Mouse (Mus musculus) liver, embryonic 16.5 days (tissue): ENCODE measurements around the gene Iqce. TPM values are rescaled to one million over a fixed set of nuclear protein-coding genes. Genes with fewer than 3 reads are reported as not detected.

ENCODE experiments used
- ATAC-seq: fragments of 200-750 bp; cut with Nextera tagmentation; 2 replicates; pipeline ENCODE4 v1.8.0; 2017; ENCODE audit warnings: low read depth, mild to moderate bottlenecking, moderate number of reproducible peaks, moderate library complexity
- H3K27ac ChIP-seq: fragments of 300-500 bp; sonication (generic); 2 replicates; pipeline ENCODE4 v1.5.1; 2014; ENCODE audit warnings: mild to moderate bottlenecking, low read length
- H3K27me3 ChIP-seq: fragments of 300-500 bp; sonication (generic); 2 replicates; pipeline ENCODE4 v1.6.1; 2014; ENCODE audit warnings: low read depth, low read length, mixed read lengths; ENCODE audit not compliant: control insufficient read depth, insufficient read depth
- H3K36me3 ChIP-seq: fragments of 300-500 bp; sonication (generic); 2 replicates; pipeline ENCODE4 v1.6.1; 2014; ENCODE audit warnings: mild to moderate bottlenecking; ENCODE audit not compliant: control insufficient read depth, insufficient read depth
- H3K4me1 ChIP-seq: fragments of 300-500 bp; sonication (generic); 2 replicates; pipeline ENCODE4 v1.6.1; 2014; ENCODE audit warnings: low read depth, low read length, mixed read lengths; ENCODE audit not compliant: control insufficient read depth
- H3K4me2 ChIP-seq: fragments of 300-500 bp; sonication (generic); 2 replicates; pipeline ENCODE4 v1.6.1; 2014; ENCODE audit warnings: low read depth, low read length, mixed read lengths
- H3K4me3 ChIP-seq: fragments of 300-500 bp; sonication (generic); 2 replicates; pipeline ENCODE4 v1.5.1; 2014; ENCODE audit warnings: low read depth, mild to moderate bottlenecking, low read length
- H3K9ac ChIP-seq: fragments of 300-500 bp; sonication (generic); 2 replicates; pipeline ENCODE4 v1.6.1; 2014; ENCODE audit warnings: low read depth, low read length
- H3K9me3 ChIP-seq: fragments of 300-500 bp; sonication (generic); replicated peaks from 2 replicates; pipeline ENCODE4 v1.6.1; 2016; ENCODE audit warnings: low read length; ENCODE audit not compliant: control insufficient read depth
- WGBS: fragments of 180-500 bp; shearing (Covaris S2); extraction: QIAGEN DNeasy Blood & Tissue Kit; methylation state at CpG from one replicate; pipeline ENCODE4 v1.1.7; 2014; ENCODE audit not compliant: insufficient replicate concordance; 5-methylcytosine and 5-hydroxymethylcytosine counted together
- polyA plus RNA-seq: library from polyadenylated mRNA; unstranded; fragments of >200 nt; fragmentation: Nextera tagmentation; extraction: Ambion mirVana; gene quantifications from 2 replicates; pipeline ENCODE4 v1.2.1, GENCODE M21; 2015

Gene Iqce
- polyA plus RNA-seq, 1 experiment from 2014 or later, result 5.2 TPM

- ATAC-seq, result no peak
- peaks cover 20% of the 10 kb centered on the region for H3K36me3 ChIP-seq
- H3K4me1 ChIP-seq, result peaks cover 3% of the 10 kb centered on the region
- 71% methylated on average over 9 of the region's 9 CpGs for WGBS
- H3K4me3 ChIP-seq, result no peak overlapping the region
- no peaks in the 10 kb centered on the region for H3K9me3 ChIP-seq
- H3K27ac ChIP-seq, result no peak overlapping the region
- H3K4me2 ChIP-seq, result no peak overlapping the region
- H3K27me3 ChIP-seq, result no peaks in the 10 kb centered on the region
- no peak overlapping the region for H3K9ac ChIP-seq
Measured at GRCm38 (mm10) chr5:140628995-140629394, 73.2 kb downstream of the Iqce start.

GRCm38 (mm10) chr5:140627580-140627979, 74.6 kb downstream of the Iqce start:
- no peak for ATAC-seq
- Histone ChIP-seq H3K27ac (no peak overlapping the region), H3K9ac (no peak overlapping the region), H3K4me3 (no peak overlapping the region), H3K4me1 (peaks cover 3% of the 10 kb centered on the region), H3K9me3 (no peaks in the 10 kb centered on the region), H3K27me3 (no peaks in the 10 kb centered on the region), H3K36me3 (peaks cover 20% of the 10 kb centered on the region), H3K4me2 (no peak overlapping the region)
- WGBS, result 73% methylated on average over 5 of the region's 5 CpGs

GRCm38 (mm10) chr5:140624961-140625360, 77.2 kb downstream of the Iqce start:
- peaks cover 3% of the 10 kb centered on the region for H3K4me1 ChIP-seq
- no peak overlapping the region for H3K9ac ChIP-seq
- H3K27me3 ChIP-seq, result no peaks in the 10 kb centered on the region
- WGBS, result 85% methylated on average over 13 of the region's 13 CpGs
- H3K27ac ChIP-seq, result no peak overlapping the region
- no peaks in the 10 kb centered on the region for H3K9me3 ChIP-seq
- no peak overlapping the region for H3K4me2 ChIP-seq
- no peak for ATAC-seq
- no peak overlapping the region for H3K4me3 ChIP-seq
- H3K36me3 ChIP-seq, result peaks cover 20% of the 10 kb centered on the region

GRCm38 (mm10) chr5:140624238-140624637, 77.9 kb downstream of the Iqce start:
- no peak overlapping the region for H3K9ac ChIP-seq
- H3K4me3 ChIP-seq, result no peak overlapping the region
- H3K4me2 ChIP-seq, result no peak overlapping the region
- no peaks in the 10 kb centered on the region for H3K27me3 ChIP-seq
- 73% methylated on average over 5 of the region's 5 CpGs for WGBS
- peaks cover 3% of the 10 kb centered on the region for H3K4me1 ChIP-seq
- H3K27ac ChIP-seq, result no peak overlapping the region
- H3K9me3 ChIP-seq, result no peaks in the 10 kb centered on the region
- peaks cover 20% of the 10 kb centered on the region for H3K36me3 ChIP-seq
- ATAC-seq, result no peak

GRCm38 (mm10) chr5:140623791-140624190, 78.4 kb downstream of the Iqce start:
- no peak overlapping the region for H3K27ac ChIP-seq
- peaks cover 18% of the 10 kb centered on the region for H3K36me3 ChIP-seq
- no peaks in the 10 kb centered on the region for H3K9me3 ChIP-seq
- no peak for ATAC-seq
- H3K9ac ChIP-seq, result no peak overlapping the region
- peaks cover 3% of the 10 kb centered on the region for H3K4me1 ChIP-seq
- no peaks in the 10 kb centered on the region for H3K27me3 ChIP-seq
- no peak overlapping the region for H3K4me2 ChIP-seq
- WGBS, result 45% methylated on average over 4 of the region's 4 CpGs
- no peak overlapping the region for H3K4me3 ChIP-seq

- WGBS, result 82% methylated on average over 23 of the region's 23 CpGs
- no peak for ATAC-seq
- H3K27ac ChIP-seq, result no peak overlapping the region
- no peak overlapping the region for H3K4me2 ChIP-seq
- H3K36me3 ChIP-seq, result peaks cover 16% of the 10 kb centered on the region
- no peaks in the 10 kb centered on the region for H3K27me3 ChIP-seq
- no peak overlapping the region for H3K4me3 ChIP-seq
- H3K9ac ChIP-seq, result no peak overlapping the region
- H3K9me3 ChIP-seq, result no peaks in the 10 kb centered on the region
- peaks cover 3% of the 10 kb centered on the region for H3K4me1 ChIP-seq
Measured at GRCm38 (mm10) chr5:140622978-140623670, 79.1 kb downstream of the Iqce start.

- Histone ChIP-seq H3K27me3 (no peaks in the 10 kb centered on the region), H3K4me2 (no peak overlapping the region), H3K9ac (no peak overlapping the region), H3K27ac (no peak overlapping the region), H3K4me1 (peaks cover 16% of the 10 kb centered on the region), H3K9me3 (no peaks in the 10 kb centered on the region), H3K36me3 (peaks cover 5% of the 10 kb centered on the region; the same call in 1 of the 2 replicates), H3K4me3 (no peak overlapping the region)
- ATAC-seq, result no peak
- 61% methylated on average over 10 of the region's 10 CpGs for WGBS
Measured at GRCm38 (mm10) chr5:140621517-140621916, 80.7 kb downstream of the Iqce start.

GRCm38 (mm10) chr5:140621092-140621491, 81.1 kb downstream of the Iqce start:
- Histone ChIP-seq H3K9ac (no peak overlapping the region), H3K4me3 (no peak overlapping the region), H3K4me1 (peaks cover 20% of the 10 kb centered on the region), H3K27me3 (no peaks in the 10 kb centered on the region), H3K4me2 (no peak overlapping the region), H3K36me3 (peaks cover under 1% of the 10 kb centered on the region; the same call in 1 of the 2 replicates), H3K9me3 (no peaks in the 10 kb centered on the region), H3K27ac (no peak overlapping the region)
- no peak for ATAC-seq
- 69% methylated on average over 9 of the region's 9 CpGs for WGBS

- 47% methylated on average over 7 of the region's 7 CpGs for WGBS
- no peak overlapping the region for H3K27ac ChIP-seq
- H3K27me3 ChIP-seq, result no peaks in the 10 kb centered on the region
- no peak overlapping the region for H3K4me2 ChIP-seq
- H3K4me1 ChIP-seq, result peaks cover 28% of the 10 kb centered on the region
- H3K4me3 ChIP-seq, result no peak overlapping the region
- H3K36me3 ChIP-seq, result no peaks in the 10 kb centered on the region
- ATAC-seq, result no peak
- H3K9me3 ChIP-seq, result no peaks in the 10 kb centered on the region
- H3K9ac ChIP-seq, result no peak overlapping the region
Measured at GRCm38 (mm10) chr5:140619895-140620736, 82.1 kb downstream of the Iqce start.
